Mouse (Mus musculus) heart, embryonic 12.5 days (tissue): Measurements from ENCODE around the gene Mafb. TPM values are rescaled to one million over a fixed set of nuclear protein-coding genes. Genes with fewer than 3 reads are reported as not detected.

ENCODE experiments used
- ATAC-seq: fragments of 200-750 bp; cut with Nextera tagmentation; 2 replicates; pipeline ENCODE4 v1.8.0; 2017; ENCODE audit warnings: moderate TSS enrichment, moderate library complexity; ENCODE audit not compliant: insufficient number of reproducible peaks, low FRiP score
- H3K27ac ChIP-seq: fragments of 300-500 bp; sonication (generic); 2 replicates; pipeline ENCODE4 v1.5.1; 2016; ENCODE audit warnings: mild to moderate bottlenecking, moderate library complexity; ENCODE audit not compliant: poor library complexity, severe bottlenecking
- H3K27me3 ChIP-seq: fragments of 300-500 bp; sonication (generic); replicated peaks from 2 replicates; pipeline ENCODE4 v1.6.1; 2016; ENCODE audit warnings: mild to moderate bottlenecking, moderate library complexity
- H3K36me3 ChIP-seq: fragments of 300-500 bp; sonication (generic); 2 replicates; pipeline ENCODE4 v1.6.1; 2016; ENCODE audit warnings: mild to moderate bottlenecking, moderate library complexity
- H3K4me1 ChIP-seq: fragments of 300-500 bp; sonication (generic); replicated peaks from 2 replicates; pipeline ENCODE4 v1.6.1; 2016; ENCODE audit warnings: mild to moderate bottlenecking
- H3K4me2 ChIP-seq: fragments of 300-500 bp; sonication (generic); 2 replicates; pipeline ENCODE4 v1.6.1; 2016; ENCODE audit warnings: mild to moderate bottlenecking, moderate library complexity
- H3K4me3 ChIP-seq: fragments of 300-500 bp; sonication (generic); 2 replicates; pipeline ENCODE4 v1.5.1; 2016; ENCODE audit warnings: mild to moderate bottlenecking
- H3K9ac ChIP-seq: fragments of 300-500 bp; sonication (generic); 2 replicates; pipeline ENCODE4 v1.6.1; 2016; ENCODE audit warnings: mild to moderate bottlenecking, moderate library complexity
- H3K9me3 ChIP-seq: fragments of 300-500 bp; sonication (generic); replicated peaks from 2 replicates; pipeline ENCODE4 v1.6.1; 2016; ENCODE audit warnings: mild to moderate bottlenecking, moderate library complexity
- WGBS: fragments of 180-500 bp; shearing (Covaris S2); methylation state at CpG from one replicate; pipeline ENCODE4 v1.1.7; 2016; 5-methylcytosine and 5-hydroxymethylcytosine counted together
- polyA plus RNA-seq: library from polyadenylated mRNA; unstranded; fragments of >200 nt; fragmentation: Nextera tagmentation; extraction: Ambion mirVana; gene quantifications from 2 replicates; pipeline ENCODE4 v1.2.1, GENCODE M21; 2016

The Mafb gene
- polyA plus RNA-seq, 1 experiment from 2014 or later: 7.0 TPM

- no peak overlapping the region for H3K27ac ChIP-seq
- H3K27me3 ChIP-seq: peaks cover 9% of the 10 kb centered on the region; the same call in 1 of the 2 replicates
- no peaks in the 10 kb centered on the region for H3K36me3 ChIP-seq
- no peak overlapping the region for H3K9ac ChIP-seq
- peaks cover 25% of the 10 kb centered on the region for H3K4me1 ChIP-seq
- ATAC-seq: no peak
- 56% methylated on average over 4 of the region's 4 CpGs for WGBS
- H3K9me3 ChIP-seq: no peaks in the 10 kb centered on the region
- H3K4me3 ChIP-seq: no peak overlapping the region
- H3K4me2 ChIP-seq: no peak overlapping the region
Observed at GRCm38 (mm10) chr2:160348072-160348604, 18.7 kb downstream of the Mafb start.

GRCm38 (mm10) chr2:160345644-160346043 is 21.2 kb downstream of the Mafb start:
- Histone ChIP-seq H3K4me2 (no peak overlapping the region), H3K27ac (no peak overlapping the region), H3K4me1 (peaks cover 19% of the 10 kb centered on the region), H3K4me3 (no peak overlapping the region), H3K9ac (no peak overlapping the region), H3K27me3 (no peaks in the 10 kb centered on the region), H3K36me3 (no peaks in the 10 kb centered on the region), H3K9me3 (no peaks in the 10 kb centered on the region)
- no peak for ATAC-seq

- ATAC-seq: no peak
- WGBS: 49% methylated on average over 4 of the region's 4 CpGs
- Histone ChIP-seq H3K4me1 (0 out of 2 replicates have a peak, but pooled peaks cover 5% of the 10 kb centered on the region), H3K9ac (no peak overlapping the region), H3K27me3 (no peaks in the 10 kb centered on the region), H3K27ac (no peak overlapping the region), H3K36me3 (no peaks in the 10 kb centered on the region), H3K4me3 (no peak overlapping the region), H3K9me3 (no peaks in the 10 kb centered on the region), H3K4me2 (no peak overlapping the region)
Observed at GRCm38 (mm10) chr2:160340121-160340520, 26.7 kb downstream of the Mafb start.

- no peaks in the 10 kb centered on the region for H3K36me3 ChIP-seq
- no peaks in the 10 kb centered on the region for H3K9me3 ChIP-seq
- peaks cover 5% of the 10 kb centered on the region for H3K4me1 ChIP-seq
- no peak for ATAC-seq
- no peaks in the 10 kb centered on the region for H3K27me3 ChIP-seq
- WGBS: 78% methylated on average over 5 of the region's 5 CpGs
- H3K4me3 ChIP-seq: no peak overlapping the region
- H3K9ac ChIP-seq: no peak overlapping the region
- no peak overlapping the region for H3K4me2 ChIP-seq
- no peak overlapping the region for H3K27ac ChIP-seq
Observed at GRCm38 (mm10) chr2:160339595-160339994, 27.3 kb downstream of the Mafb start.

- Histone ChIP-seq H3K4me2 (no peak overlapping the region), H3K9me3 (no peaks in the 10 kb centered on the region), H3K4me3 (no peak overlapping the region), H3K9ac (no peak overlapping the region), H3K36me3 (no peaks in the 10 kb centered on the region), H3K27me3 (peaks cover 5% of the 10 kb centered on the region; the same call in 1 of the 2 replicates), H3K4me1 (peaks cover 19% of the 10 kb centered on the region), H3K27ac (no peak overlapping the region)
- WGBS: 48% methylated on average over 2 of the region's 2 CpGs
- no peak for ATAC-seq
Observed at GRCm38 (mm10) chr2:160336053-160336452, 30.8 kb downstream of the Mafb start.

GRCm38 (mm10) chr2:160335043-160335442 is 31.8 kb downstream of the Mafb start:
- WGBS: 66% methylated on average over 1 of the region's 1 CpGs
- Histone ChIP-seq H3K9ac (no peak overlapping the region), H3K9me3 (no peaks in the 10 kb centered on the region), H3K27ac (no peak overlapping the region), H3K4me3 (no peak overlapping the region), H3K36me3 (no peaks in the 10 kb centered on the region), H3K4me1 (peaks cover 19% of the 10 kb centered on the region), H3K27me3 (peaks cover 5% of the 10 kb centered on the region; the same call in 1 of the 2 replicates), H3K4me2 (no peak overlapping the region)
- no peak for ATAC-seq

- Histone ChIP-seq H3K9me3 (no peaks in the 10 kb centered on the region), H3K27me3 (peaks cover 5% of the 10 kb centered on the region; the same call in 1 of the 2 replicates), H3K27ac (no peak within 1 kb of the TSS), H3K4me3 (no peak within 1 kb of the TSS), H3K9ac (no peak within 1 kb of the TSS), H3K4me2 (no peak within 1 kb of the TSS), H3K4me1 (peaks cover 21% of the 10 kb centered on the region), H3K36me3 (no peaks in the 10 kb centered on the region)
- ATAC-seq: peak; percentile 34; the same call in 1 of the 2 replicates
- WGBS: 20% methylated on average over 4 of the region's 4 CpGs
Observed at GRCm38 (mm10) chr2:160334111-160334661, 32.7 kb downstream of the Mafb start, which contains the start of gene Gm826. Gm826 (minus strand) TSS chr2:160334162.

GRCm38 (mm10) chr2:160332516-160333325 is 34.1 kb downstream of the Mafb start:
- H3K9ac ChIP-seq: no peak overlapping the region
- no peak overlapping the region for H3K4me2 ChIP-seq
- peaks cover 5% of the 10 kb centered on the region; the same call in 1 of the 2 replicates for H3K27me3 ChIP-seq
- H3K36me3 ChIP-seq: no peaks in the 10 kb centered on the region
- no peak overlapping the region for H3K27ac ChIP-seq
- H3K4me3 ChIP-seq: no peak overlapping the region
- WGBS: 81% methylated on average over 12 of the region's 12 CpGs
- no peak for ATAC-seq
- H3K9me3 ChIP-seq: no peaks in the 10 kb centered on the region
- H3K4me1 ChIP-seq: peaks cover 36% of the 10 kb centered on the region

- H3K36me3 ChIP-seq: no peaks in the 10 kb centered on the region
- 35% methylated on average over 9 of the region's 9 CpGs for WGBS
- no peak overlapping the region for H3K27ac ChIP-seq
- peaks cover 5% of the 10 kb centered on the region; the same call in 1 of the 2 replicates for H3K27me3 ChIP-seq
- no peak for ATAC-seq
- no peak overlapping the region for H3K4me2 ChIP-seq
- H3K9ac ChIP-seq: no peak overlapping the region
- no peaks in the 10 kb centered on the region for H3K9me3 ChIP-seq
- H3K4me1 ChIP-seq: peaks cover 42% of the 10 kb centered on the region
- no peak overlapping the region for H3K4me3 ChIP-seq
Observed at GRCm38 (mm10) chr2:160328886-160329285, 38.0 kb downstream of the Mafb start.

GRCm38 (mm10) chr2:160327716-160328115 is 39.1 kb downstream of the Mafb start:
- Histone ChIP-seq H3K4me3 (no peak overlapping the region), H3K9ac (no peak overlapping the region), H3K9me3 (no peaks in the 10 kb centered on the region), H3K4me1 (peaks cover 36% of the 10 kb centered on the region), H3K4me2 (peak overlapping the region; percentile 59; the same call in 1 of the 2 replicates), H3K27ac (peak overlapping the region; percentile 78), H3K27me3 (peaks cover 5% of the 10 kb centered on the region; the same call in 1 of the 2 replicates), H3K36me3 (no peaks in the 10 kb centered on the region)
- ATAC-seq: no peak
- 65% methylated on average over 4 of the region's 4 CpGs for WGBS

- Histone ChIP-seq H3K4me3 (peak overlapping the region; percentile 32), H3K9me3 (no peaks in the 10 kb centered on the region), H3K27ac (peak overlapping the region; percentile 78), H3K9ac (0 out of 2 replicates have a peak overlapping the region, but pooled peaks have one; percentile 34), H3K4me2 (peak overlapping the region; percentile 59), H3K4me1 (peaks cover 39% of the 10 kb centered on the region), H3K27me3 (peaks cover 5% of the 10 kb centered on the region; the same call in 1 of the 2 replicates), H3K36me3 (no peaks in the 10 kb centered on the region)
- ATAC-seq: peak; percentile 73
- 5% methylated on average over 4 of the region's 4 CpGs for WGBS
Observed at GRCm38 (mm10) chr2:160327167-160327566, 39.7 kb downstream of the Mafb start.
